Mouse (Mus musculus): Measurements from ENCODE around the gene Mpeg1.

Gene Mpeg1

DNA sequence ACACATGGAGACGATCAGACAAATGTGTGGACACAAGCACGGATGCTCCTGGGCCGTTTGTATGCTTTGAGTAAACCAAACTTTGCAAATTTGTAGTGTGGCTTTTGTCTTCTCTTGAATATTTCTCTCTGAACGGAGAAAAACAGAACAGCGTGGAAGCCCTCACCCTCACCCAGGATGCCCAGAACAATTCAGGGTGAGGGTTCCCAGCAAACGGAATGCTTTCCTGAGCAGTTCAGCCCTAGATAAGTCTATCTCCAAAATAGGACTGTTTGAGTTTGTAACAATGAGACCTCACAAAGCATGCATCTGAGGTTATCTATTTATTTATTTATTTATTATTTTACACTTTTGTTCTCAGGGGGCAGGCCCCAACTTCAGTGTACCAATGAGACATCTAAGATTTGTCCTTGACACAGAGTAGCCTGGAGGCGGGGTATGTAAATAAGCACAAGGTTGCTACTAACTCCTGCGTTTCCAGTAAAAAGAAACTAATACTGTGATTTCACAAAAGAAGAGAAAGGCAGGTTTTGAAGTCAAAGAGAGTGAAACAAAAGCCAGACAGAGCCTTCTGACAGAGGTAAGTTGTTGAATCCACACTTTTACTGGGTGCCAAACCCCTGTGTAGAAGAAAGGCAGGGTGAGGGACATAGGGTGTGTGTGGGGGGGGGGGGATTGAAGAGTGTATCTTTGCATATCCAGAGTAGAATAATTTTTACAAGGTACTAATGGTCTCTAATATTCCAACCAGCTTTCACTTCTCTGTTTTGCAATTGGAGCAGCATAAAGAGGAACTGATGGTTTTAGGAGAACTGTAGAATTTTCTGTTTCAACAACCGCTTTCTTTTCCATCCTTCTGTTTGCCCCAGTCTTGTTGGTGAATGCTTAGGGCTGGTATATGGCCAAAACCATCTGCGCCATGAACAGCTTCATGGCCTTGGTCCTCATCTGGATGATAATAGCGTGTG is at the start of gene Mpeg1:
Mpeg1 (plus strand) TSS at position 498 of the 968 bp plus-strand sequence.
- no peak for DNase-seq (ENCODE audit: low spot score in 2 of 2)

GRCm38 (mm10) chr19:12413737-12414136 is 46.8 kb upstream of the Mpeg1 start:
- DNase-seq (ENCODE audit: low spot score in 2 of 2) = no peak

- DNase-seq (ENCODE audit: low spot score in 2 of 2) = no peak
These were observed 43.2 kb upstream of the Mpeg1 start, which contains the start of gene Olfr1441 for GRCm38 (mm10) chr19:12417361-12417760. Gene Olfr1441, plus strand, starts transcription at chr19:12417433.

DNA sequence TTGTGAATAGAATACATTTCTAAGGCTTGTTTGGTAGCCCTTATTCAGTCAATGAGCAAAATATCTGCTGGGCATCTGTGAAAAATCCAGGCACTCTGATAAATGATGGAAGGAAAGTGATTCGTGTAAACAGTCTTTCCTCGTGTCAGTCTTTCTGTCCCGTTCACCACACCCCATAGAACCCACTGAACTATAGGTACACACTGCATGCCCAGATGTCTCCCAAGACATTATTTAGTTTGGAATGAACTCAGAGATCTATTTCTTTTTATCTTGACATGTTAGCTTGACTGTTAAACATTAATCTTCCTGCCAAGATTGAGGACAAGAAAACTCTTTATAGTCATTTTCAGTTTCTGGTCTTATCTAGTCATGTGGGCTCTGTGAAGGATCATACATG is 42.3 kb upstream of the Mpeg1 start:
- DNase-seq (ENCODE audit: low spot score in 2 of 2) = no peak

DNA sequence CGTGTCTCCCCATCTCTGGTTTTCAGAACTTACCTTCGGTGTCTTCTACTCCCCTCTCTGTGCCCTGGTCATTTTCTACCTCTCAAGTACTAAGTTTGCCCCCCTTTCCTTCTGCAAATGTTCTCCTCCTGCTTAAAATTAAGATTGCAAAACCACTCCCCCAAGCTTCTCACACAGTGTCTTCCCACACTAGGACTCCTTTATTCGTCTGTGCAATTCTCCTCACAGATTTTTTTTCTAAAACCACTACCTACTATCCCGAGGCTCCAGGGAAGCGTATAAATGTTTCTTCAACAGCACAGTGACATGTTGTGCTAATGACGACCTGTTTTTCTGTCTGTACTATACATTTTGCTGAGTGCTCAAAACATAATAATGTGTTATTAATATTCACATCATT is 40.0 kb upstream of the Mpeg1 start:
- DNase-seq (ENCODE audit: low spot score in 2 of 2) = no peak

DNA sequence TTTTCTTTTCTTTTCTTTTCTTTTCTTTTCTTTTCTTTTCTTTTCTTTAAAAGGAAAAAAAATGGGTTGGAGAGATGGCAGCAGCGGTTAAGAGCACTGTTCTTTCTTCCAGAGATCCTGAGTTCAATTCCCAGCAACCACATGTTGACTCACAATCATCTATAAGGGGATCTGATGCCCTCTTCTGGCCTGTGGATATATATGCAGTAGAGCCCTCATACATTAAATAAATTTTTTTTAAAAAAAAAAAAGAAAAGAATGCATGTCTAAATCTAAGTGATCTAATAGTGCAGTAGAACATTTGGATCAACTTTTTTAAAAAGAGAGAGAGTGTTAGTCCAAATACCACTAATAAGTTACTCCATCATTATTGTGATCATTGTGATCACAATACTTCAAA is 38.9 kb upstream of the Mpeg1 start:
- DNase-seq (ENCODE audit: low spot score in 2 of 2) = no peak

GRCm38 (mm10) chr19:12427101-12427500 is 33.5 kb upstream of the Mpeg1 start:
- DNase-seq (ENCODE audit: low spot score in 2 of 2) = no peak

DNA sequence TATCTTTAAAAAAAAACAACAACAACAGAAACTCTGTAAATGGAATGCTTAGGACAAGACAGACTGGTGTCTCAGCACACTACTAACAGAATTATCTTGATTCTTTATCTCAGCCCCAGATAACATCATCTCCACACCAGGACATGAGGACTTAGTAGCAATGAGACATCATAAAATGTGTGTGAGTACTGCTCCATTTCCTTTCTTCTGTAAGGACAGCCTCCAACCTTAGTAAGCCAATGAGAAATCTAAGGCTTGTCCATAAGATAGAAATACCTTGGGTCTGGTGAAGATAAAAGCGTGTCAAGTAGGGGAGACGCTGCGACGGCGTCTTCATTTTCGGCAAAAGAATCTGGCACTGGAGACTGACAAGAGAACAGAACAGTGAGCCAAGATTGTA is 33.0 kb upstream of the Mpeg1 start, which contains the start of gene Pfpl:
Pfpl (plus strand) TSS at position 301 of the 400 bp plus-strand sequence.
- no peak for DNase-seq (ENCODE audit: low spot score in 2 of 2)

DNA sequence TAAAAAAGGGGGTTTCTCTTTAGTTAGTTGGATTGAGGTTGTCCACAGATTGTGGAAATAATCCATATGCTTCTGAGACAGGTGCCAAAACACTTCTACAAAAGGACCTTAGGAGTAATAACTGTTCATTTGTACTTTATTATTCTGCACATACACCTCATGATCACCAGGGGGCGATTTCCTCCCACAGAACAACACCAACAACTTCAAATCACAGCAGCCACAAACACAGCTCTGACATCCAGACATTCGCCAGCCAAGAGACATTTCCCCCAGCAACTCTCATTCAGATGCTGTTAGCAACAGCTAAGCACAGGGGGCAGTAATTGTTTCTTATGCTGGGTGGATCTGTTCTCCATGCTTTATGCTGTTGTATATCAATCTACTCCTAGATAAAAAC is 27.5 kb upstream of the Mpeg1 start:
- DNase-seq (ENCODE audit: low spot score in 2 of 2) = peak; percentile 7 to 18

GRCm38 (mm10) chr19:12435011-12435416 is 25.6 kb upstream of the Mpeg1 start:
- no peak for DNase-seq (ENCODE audit: low spot score in 2 of 2)

- no peak for DNase-seq (ENCODE audit: low spot score in 2 of 2)
These were observed 24.6 kb upstream of the Mpeg1 start for GRCm38 (mm10) chr19:12435750-12436524.

DNA sequence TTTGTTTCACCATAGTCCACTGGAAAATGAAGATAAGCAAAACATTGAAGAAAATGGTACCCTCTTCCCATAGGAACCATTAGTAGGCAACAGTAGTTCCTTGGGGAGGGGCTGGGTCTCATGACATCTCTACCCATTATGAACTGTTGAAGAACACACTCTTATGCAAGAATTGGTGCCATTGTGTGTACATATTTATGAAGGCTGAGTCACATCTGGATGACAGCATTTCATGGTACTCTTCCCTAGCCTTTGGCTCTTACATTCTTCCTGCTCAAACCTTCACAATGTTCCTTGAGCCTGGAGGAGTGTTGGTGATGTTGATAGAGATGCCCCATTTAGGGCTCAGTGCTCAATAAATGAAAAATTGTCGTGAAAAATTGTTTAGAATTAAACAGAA is 21.0 kb upstream of the Mpeg1 start:
- DNase-seq (ENCODE audit: low spot score in 2 of 2) = no peak

- DNase-seq (ENCODE audit: low spot score in 2 of 2) = no peak
These were observed 20.4 kb upstream of the Mpeg1 start for GRCm38 (mm10) chr19:12440103-12440725.

GRCm38 (mm10) chr19:12442560-12442959 is 18.0 kb upstream of the Mpeg1 start:
- DNase-seq (ENCODE audit: low spot score in 2 of 2) = no peak

- no peak for DNase-seq (ENCODE audit: low spot score in 2 of 2)
These were observed 15.6 kb upstream of the Mpeg1 start for GRCm38 (mm10) chr19:12445014-12445413.

DNA sequence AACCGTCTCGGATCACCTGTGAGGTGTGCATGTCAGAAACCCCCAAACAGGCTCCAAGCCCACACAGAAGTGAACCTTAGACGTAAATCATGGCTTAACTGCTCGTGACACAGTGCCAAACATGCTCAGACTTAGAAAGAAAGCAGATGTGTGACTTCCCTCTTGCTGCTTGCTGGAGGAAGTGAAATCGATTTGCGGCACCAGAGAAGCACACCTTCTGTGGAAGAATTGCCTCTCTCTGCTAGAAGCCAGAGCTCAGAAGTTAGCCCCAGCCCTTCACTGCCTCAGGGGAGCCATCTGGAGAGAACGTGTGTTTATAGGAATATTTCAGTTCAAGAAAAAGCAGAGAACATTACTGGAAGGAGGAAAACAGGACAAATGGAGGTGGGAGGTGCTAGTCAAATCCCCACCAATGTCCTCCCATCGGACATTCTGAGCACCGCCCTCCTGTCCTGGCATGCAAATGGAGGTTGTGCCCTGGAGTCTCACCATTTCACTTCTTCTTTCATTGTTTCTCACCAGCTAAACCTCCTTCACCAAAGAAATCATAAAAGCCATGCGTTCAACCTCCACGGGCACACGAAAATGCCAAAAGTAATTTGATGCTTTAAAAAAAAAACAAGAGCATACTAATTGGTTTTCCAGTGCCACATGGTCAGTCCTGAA is 3.0 kb upstream of the Mpeg1 start:
- DNase-seq (ENCODE audit: low spot score in 2 of 2) = no peak

- no peak for DNase-seq (ENCODE audit: low spot score in 2 of 2)
These were observed 1.1 kb upstream of the Mpeg1 start for GRCm38 (mm10) chr19:12459516-12459915.

GRCm38 (mm10) chr19:12462851-12463721 is 2.5 kb downstream of the Mpeg1 start:
- no peak for DNase-seq (ENCODE audit: low spot score in 2 of 2)

DNA sequence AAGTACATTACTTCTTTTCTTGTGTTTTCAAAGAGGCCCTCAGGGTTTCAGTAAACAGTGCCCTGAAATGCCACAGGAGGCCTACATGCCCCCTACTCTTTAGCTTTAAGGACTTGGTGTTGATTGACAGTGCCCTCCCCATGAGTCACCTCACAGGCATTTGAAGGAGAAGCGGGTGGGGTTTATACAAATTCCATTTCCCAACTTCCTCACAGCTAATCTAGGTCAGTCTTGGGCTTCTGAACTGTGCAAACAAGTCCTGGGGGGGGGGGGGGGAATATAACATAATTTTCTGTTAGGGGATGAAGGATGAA is 3.1 kb downstream of the Mpeg1 start:
- no peak for DNase-seq (ENCODE audit: low spot score in 2 of 2)

GRCm38 (mm10) chr19:12464127-12464526 is 3.5 kb downstream of the Mpeg1 start:
- DNase-seq (ENCODE audit: low spot score in 2 of 2) = no peak

- no peak for DNase-seq (ENCODE audit: low spot score in 2 of 2)
These were observed 4.1 kb downstream of the Mpeg1 start for GRCm38 (mm10) chr19:12464674-12465073.
